Mouse (Mus musculus) midbrain, embryonic 12.5 days (tissue): ENCODE measurements around the gene B4galt1. TPM values are rescaled to one million over a fixed set of nuclear protein-coding genes. Genes with fewer than 3 reads are reported as not detected.
A peak's percentile ranks its signal among the peaks of the same experiment; 100 is the strongest.

Experiments used
- ATAC-seq: fragments of 200-750 bp; cut with Nextera tagmentation; 2 replicates; pipeline ENCODE4 v1.8.0; 2017; ENCODE audit warnings: low read depth, moderate TSS enrichment, moderate library complexity; ENCODE audit not compliant: low FRiP score
- H3K27ac ChIP-seq: fragments of 300-500 bp; sonication (generic); replicated peaks from 2 replicates; pipeline ENCODE4 v1.5.1; 2016; ENCODE audit warnings: mild to moderate bottlenecking
- H3K27me3 ChIP-seq: fragments of 300-500 bp; sonication (generic); 2 replicates; pipeline ENCODE4 v1.6.1; 2016; ENCODE audit warnings: mild to moderate bottlenecking
- H3K36me3 ChIP-seq: fragments of 300-500 bp; sonication (generic); 2 replicates; pipeline ENCODE4 v1.6.1; 2016
- H3K4me1 ChIP-seq: fragments of 300-500 bp; sonication (generic); 2 replicates; pipeline ENCODE4 v1.6.1; 2016
- H3K4me2 ChIP-seq: fragments of 300-500 bp; sonication (generic); replicated peaks from 2 replicates; pipeline ENCODE4 v1.6.1; 2016; ENCODE audit warnings: mild to moderate bottlenecking, moderate library complexity
- H3K4me3 ChIP-seq: fragments of 300-500 bp; sonication (generic); 2 replicates; pipeline ENCODE4 v1.5.1; 2016; ENCODE audit warnings: mild to moderate bottlenecking
- H3K9ac ChIP-seq: fragments of 300-500 bp; sonication (generic); replicated peaks from 2 replicates; pipeline ENCODE4 v1.6.1; 2016; ENCODE audit warnings: mild to moderate bottlenecking, moderate library complexity
- H3K9me3 ChIP-seq: fragments of 300-500 bp; sonication (generic); 2 replicates; pipeline ENCODE4 v1.6.1; 2016; ENCODE audit warnings: mild to moderate bottlenecking
- WGBS: fragments of 180-500 bp; shearing (Covaris S2); methylation state at CpG from one replicate; pipeline ENCODE4 v1.1.7; 2016; 5-methylcytosine and 5-hydroxymethylcytosine counted together
- polyA plus RNA-seq: library from polyadenylated mRNA; unstranded; fragments of >200 nt; fragmentation: Nextera tagmentation; extraction: Ambion mirVana; gene quantifications from 2 replicates; pipeline ENCODE4 v1.2.1, GENCODE M21; 2016

The B4galt1 gene
- polyA plus RNA-seq, 1 experiment from 2014 or later, result 15.2 TPM

- Histone ChIP-seq H3K4me1 (peaks cover 35% of the 10 kb centered on the region), H3K27ac (no peak overlapping the region), H3K9ac (no peak overlapping the region), H3K4me2 (0 out of 2 replicates have a peak overlapping the region, but pooled peaks have one; percentile 77), H3K36me3 (no peaks in the 10 kb centered on the region), H3K9me3 (no peaks in the 10 kb centered on the region), H3K4me3 (no peak overlapping the region), H3K27me3 (no peaks in the 10 kb centered on the region)
- 78% methylated on average over 5 of the region's 5 CpGs for WGBS
- ATAC-seq, result no peak
These were observed 3.2 kb downstream of the B4galt1 start for GRCm38 (mm10) chr4:40850582-40850981.

GRCm38 (mm10) chr4:40849518-40849917 is 4.3 kb downstream of the B4galt1 start:
- no peak overlapping the region for H3K9ac ChIP-seq
- no peak overlapping the region for H3K27ac ChIP-seq
- no peaks in the 10 kb centered on the region for H3K9me3 ChIP-seq
- peaks cover 42% of the 10 kb centered on the region for H3K4me1 ChIP-seq
- H3K4me2 ChIP-seq, result no peak overlapping the region
- no peaks in the 10 kb centered on the region for H3K27me3 ChIP-seq
- H3K4me3 ChIP-seq, result no peak overlapping the region
- 93% methylated on average over 3 of the region's 3 CpGs for WGBS
- no peaks in the 10 kb centered on the region for H3K36me3 ChIP-seq
- ATAC-seq, result no peak

GRCm38 (mm10) chr4:40848246-40848645 is 5.6 kb downstream of the B4galt1 start:
- H3K4me2 ChIP-seq, result no peak overlapping the region
- no peak overlapping the region for H3K9ac ChIP-seq
- no peaks in the 10 kb centered on the region for H3K27me3 ChIP-seq
- ATAC-seq, result no peak
- peaks cover 47% of the 10 kb centered on the region for H3K4me1 ChIP-seq
- no peaks in the 10 kb centered on the region for H3K36me3 ChIP-seq
- no peak overlapping the region for H3K4me3 ChIP-seq
- H3K9me3 ChIP-seq, result no peaks in the 10 kb centered on the region
- 86% methylated on average over 8 of the region's 8 CpGs for WGBS
- no peak overlapping the region for H3K27ac ChIP-seq

GRCm38 (mm10) chr4:40847160-40847559 is 6.6 kb downstream of the B4galt1 start:
- Histone ChIP-seq H3K36me3 (no peaks in the 10 kb centered on the region), H3K27ac (no peak overlapping the region), H3K4me2 (no peak overlapping the region), H3K9me3 (no peaks in the 10 kb centered on the region), H3K9ac (no peak overlapping the region), H3K27me3 (no peaks in the 10 kb centered on the region), H3K4me3 (no peak overlapping the region), H3K4me1 (peaks cover 36% of the 10 kb centered on the region)
- ATAC-seq, result no peak
- WGBS, result 88% methylated on average over 4 of the region's 4 CpGs

GRCm38 (mm10) chr4:40846143-40846931 is 7.5 kb downstream of the B4galt1 start:
- WGBS, result 90% methylated on average over 7 of the region's 7 CpGs
- no peak overlapping the region for H3K9ac ChIP-seq
- H3K36me3 ChIP-seq, result no peaks in the 10 kb centered on the region
- no peak overlapping the region for H3K27ac ChIP-seq
- no peak overlapping the region for H3K4me3 ChIP-seq
- no peaks in the 10 kb centered on the region for H3K27me3 ChIP-seq
- ATAC-seq, result no peak
- H3K4me2 ChIP-seq, result no peak overlapping the region
- no peaks in the 10 kb centered on the region for H3K9me3 ChIP-seq
- peaks cover 28% of the 10 kb centered on the region for H3K4me1 ChIP-seq

GRCm38 (mm10) chr4:40844811-40845751 is 8.7 kb downstream of the B4galt1 start:
- Histone ChIP-seq H3K4me2 (no peak overlapping the region), H3K9ac (no peak overlapping the region), H3K4me3 (no peak overlapping the region), H3K27ac (peak overlapping the region; percentile 35), H3K9me3 (no peaks in the 10 kb centered on the region), H3K36me3 (no peaks in the 10 kb centered on the region), H3K4me1 (peaks cover 18% of the 10 kb centered on the region), H3K27me3 (no peaks in the 10 kb centered on the region)
- ATAC-seq, result no peak
- WGBS, result 48% methylated on average over 12 of the region's 12 CpGs

GRCm38 (mm10) chr4:40844251-40844721 is 9.5 kb downstream of the B4galt1 start:
- 11% methylated on average over 5 of the region's 5 CpGs for WGBS
- peaks cover 18% of the 10 kb centered on the region for H3K4me1 ChIP-seq
- H3K4me2 ChIP-seq, result no peak overlapping the region
- H3K27ac ChIP-seq, result peak overlapping the region; percentile 35; the same call in 1 of the 2 replicates
- H3K36me3 ChIP-seq, result no peaks in the 10 kb centered on the region
- no peak for ATAC-seq
- H3K9me3 ChIP-seq, result no peaks in the 10 kb centered on the region
- no peaks in the 10 kb centered on the region for H3K27me3 ChIP-seq
- H3K4me3 ChIP-seq, result no peak overlapping the region
- no peak overlapping the region for H3K9ac ChIP-seq

GRCm38 (mm10) chr4:40843726-40844125 is 10.1 kb downstream of the B4galt1 start:
- Histone ChIP-seq H3K9ac (no peak overlapping the region), H3K4me3 (no peak overlapping the region), H3K27me3 (no peaks in the 10 kb centered on the region), H3K27ac (no peak overlapping the region), H3K36me3 (no peaks in the 10 kb centered on the region), H3K4me1 (peaks cover 18% of the 10 kb centered on the region), H3K9me3 (no peaks in the 10 kb centered on the region), H3K4me2 (no peak overlapping the region)
- 79% methylated on average over 8 of the region's 8 CpGs for WGBS
- ATAC-seq, result no peak

- peaks cover 26% of the 10 kb centered on the region for H3K4me1 ChIP-seq
- H3K4me3 ChIP-seq, result no peak overlapping the region
- no peak overlapping the region for H3K27ac ChIP-seq
- H3K4me2 ChIP-seq, result no peak overlapping the region
- H3K9ac ChIP-seq, result no peak overlapping the region
- ATAC-seq, result no peak
- no peaks in the 10 kb centered on the region for H3K36me3 ChIP-seq
- WGBS, result 94% methylated on average over 2 of the region's 2 CpGs
- H3K9me3 ChIP-seq, result no peaks in the 10 kb centered on the region
- H3K27me3 ChIP-seq, result no peaks in the 10 kb centered on the region
These were observed 13.4 kb downstream of the B4galt1 start for GRCm38 (mm10) chr4:40840448-40840847.

GRCm38 (mm10) chr4:40839251-40839650 is 14.6 kb downstream of the B4galt1 start:
- WGBS, result 93% methylated on average over 12 of the region's 12 CpGs
- no peak for ATAC-seq
- no peaks in the 10 kb centered on the region for H3K36me3 ChIP-seq
- H3K27me3 ChIP-seq, result no peaks in the 10 kb centered on the region
- peaks cover 14% of the 10 kb centered on the region for H3K4me1 ChIP-seq
- no peak overlapping the region for H3K4me3 ChIP-seq
- no peak overlapping the region for H3K9ac ChIP-seq
- no peaks in the 10 kb centered on the region for H3K9me3 ChIP-seq
- no peak overlapping the region for H3K27ac ChIP-seq
- H3K4me2 ChIP-seq, result no peak overlapping the region

GRCm38 (mm10) chr4:40837451-40838285 is 16.1 kb downstream of the B4galt1 start:
- WGBS, result 80% methylated on average over 10 of the region's 10 CpGs
- no peak overlapping the region for H3K4me3 ChIP-seq
- H3K9me3 ChIP-seq, result no peaks in the 10 kb centered on the region

More at GRCm38 (mm10) chr4:40837451-40838285, 16.1 kb downstream of the B4galt1 start:
- ATAC-seq, result no peak
- H3K4me2 ChIP-seq, result no peak overlapping the region
- no peak overlapping the region for H3K9ac ChIP-seq
- H3K4me1 ChIP-seq, result peaks cover 9% of the 10 kb centered on the region; the same call in 1 of the 2 replicates
- H3K36me3 ChIP-seq, result no peaks in the 10 kb centered on the region
- H3K27me3 ChIP-seq, result no peaks in the 10 kb centered on the region
- no peak overlapping the region for H3K27ac ChIP-seq
